Mouse (Mus musculus) bone marrow macrophage, adult 2 months (primary cell): Measurements from ENCODE around the gene Olfr52. TPM values are rescaled to one million over a fixed set of nuclear protein-coding genes. Genes with fewer than 3 reads are reported as not detected.

Experiments
- H3K27ac ChIP-seq: 2 replicates; pipeline ENCODE4 v1.5.1; 2012; ENCODE audit warnings: low read depth, low read length; ENCODE audit not compliant: insufficient read depth
- H3K4me1 ChIP-seq: 2 replicates; pipeline ENCODE4 v1.6.1; 2012; ENCODE audit warnings: low read length; ENCODE audit not compliant: control insufficient read depth, insufficient read depth
- H3K4me3 ChIP-seq: 2 replicates; pipeline ENCODE4 v1.5.1; 2012; ENCODE audit warnings: mild to moderate bottlenecking, low read length, moderate library complexity; ENCODE audit not compliant: insufficient read depth
- CTCF ChIP-seq: IDR thresholded peaks from 2 replicates; pipeline ENCODE4 v1.5.1; 2012; ENCODE audit warnings: low read depth, mild to moderate bottlenecking, low read length, moderate library complexity
- POLR2A ChIP-seq: IDR thresholded peaks from 2 replicates; pipeline ENCODE4 v1.6.1; 2012; ENCODE audit warnings: mild to moderate bottlenecking, low read depth, low read length, borderline replicate concordance
- polyA plus RNA-seq: library from polyadenylated mRNA; stranded (reverse); fragments of >200 nt; gene quantifications from 2 replicates; pipeline ENCODE4 v1.2.4, GENCODE M21; 2012; ENCODE audit not compliant: missing spikeins, insufficient read depth, insufficient read length

Gene Olfr52
- polyA plus RNA-seq, 1 experiment, result not detected

DNA sequence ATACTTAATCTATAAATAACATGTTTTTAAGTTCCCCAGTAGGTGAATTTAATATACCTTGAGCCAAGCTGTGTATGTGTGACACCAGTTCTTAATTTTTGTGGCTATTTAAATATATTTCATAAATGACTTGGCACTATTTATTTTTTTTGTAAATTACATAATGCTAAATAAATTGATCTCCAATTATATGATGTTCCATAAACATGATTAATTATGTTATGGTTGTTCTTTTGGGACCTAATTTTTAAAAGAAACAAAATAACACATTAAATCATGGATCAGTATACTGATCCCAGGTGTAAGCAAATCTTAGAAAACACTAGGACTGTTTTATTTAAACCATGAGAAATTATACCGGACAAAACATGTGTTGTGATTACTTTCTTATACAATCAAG is 49.7 kb downstream of the Olfr52 start, which contains the start of gene Olfr1039:
Gene Olfr1039 (minus strand): TSS at position 101 of the 400 bp plus-strand sequence.
- TF ChIP-seq POLR2A (no peak), CTCF (no peak)
- H3K4me1 ChIP-seq, result no peaks in the 10 kb centered on the region
- H3K4me3 ChIP-seq, result no peak within 1 kb of the TSS
- no peak within 1 kb of the TSS for H3K27ac ChIP-seq

Other genes with a start within 250 kb of the Olfr52 start
- gene Olfr1028, start 235.2 kb downstream of the Olfr52 start, polyA plus RNA-seq, result not detected in 2 replicates
- gene Olfr1029, start 211.8 kb downstream of the Olfr52 start, polyA plus RNA-seq, result not detected in 2 replicates
- gene Olfr1030, start 206.4 kb downstream of the Olfr52 start, polyA plus RNA-seq, result 0.24 TPM in 1 of 2 replicates, not detected in the other
- not detected in 2 replicates for gene Olfr1031, start 195.4 kb downstream of the Olfr52 start, polyA plus RNA-seq
- not detected in 2 replicates for gene Olfr1032, start 180.1 kb downstream of the Olfr52 start, polyA plus RNA-seq
- not detected in 2 replicates for gene Olfr1033, start 165.1 kb downstream of the Olfr52 start, polyA plus RNA-seq
- gene Olfr1034, start 139.8 kb downstream of the Olfr52 start, polyA plus RNA-seq, result not detected in 2 replicates
- not detected in 2 replicates for gene Olfr1036, start 111.7 kb downstream of the Olfr52 start, polyA plus RNA-seq
- gene Olfr1037, start 98.3 kb downstream of the Olfr52 start, polyA plus RNA-seq, result not detected in 2 replicates
- gene Olfr1039, start 49.8 kb downstream of the Olfr52 start, polyA plus RNA-seq, result not detected in 2 replicates
- gene Olfr1040, start 39.0 kb downstream of the Olfr52 start, polyA plus RNA-seq, result not detected in 2 replicates
- 0.16 TPM in 1 of 2 replicates, not detected in the other for gene Olfr1042, start 23.8 kb downstream of the Olfr52 start, polyA plus RNA-seq
- gene Olfr1043, start 18.2 kb downstream of the Olfr52 start, polyA plus RNA-seq, result not detected in 2 replicates
- gene Olfr1044, start 7.9 kb downstream of the Olfr52 start, polyA plus RNA-seq, result not detected in 2 replicates
- gene Olfr1045, start 17.3 kb upstream of the Olfr52 start, polyA plus RNA-seq, result not detected in 2 replicates
- not detected in 2 replicates for gene Olfr1046, start 33.6 kb upstream of the Olfr52 start, polyA plus RNA-seq
- gene Olfr1047, start 45.7 kb upstream of the Olfr52 start, polyA plus RNA-seq, result not detected in 2 replicates
- gene Olfr1048, start 54.6 kb upstream of the Olfr52 start, polyA plus RNA-seq, result not detected in 2 replicates
- not detected in 2 replicates for gene Olfr1049, start 72.6 kb upstream of the Olfr52 start, polyA plus RNA-seq
- gene Olfr1051, start 93.4 kb upstream of the Olfr52 start, polyA plus RNA-seq, result 0.28 TPM in 1 of 2 replicates, not detected in the other
- gene Olfr1052, start 106.8 kb upstream of the Olfr52 start, polyA plus RNA-seq, result not detected in 2 replicates
- gene Olfr1053, start 129.6 kb upstream of the Olfr52 start, polyA plus RNA-seq, result not detected in 2 replicates
- gene Olfr1054, start 149.8 kb upstream of the Olfr52 start, polyA plus RNA-seq, result not detected in 2 replicates
- gene Olfr1055, start 164.6 kb upstream of the Olfr52 start, polyA plus RNA-seq, result not detected in 2 replicates
- not detected in 2 replicates for gene Olfr1056, start 176.8 kb upstream of the Olfr52 start, polyA plus RNA-seq
- gene Olfr1057, start 192.7 kb upstream of the Olfr52 start, polyA plus RNA-seq, result not detected in 2 replicates
- not detected in 2 replicates for gene Olfr1058, start 202.9 kb upstream of the Olfr52 start, polyA plus RNA-seq
- gene Olfr1061, start 228.4 kb upstream of the Olfr52 start, polyA plus RNA-seq, result not detected in 2 replicates
- 0.24 TPM in 1 of 2 replicates, not detected in the other for gene Olfr1062, start 241.1 kb upstream of the Olfr52 start, polyA plus RNA-seq